ENCODE assay signal across 15 mouse cellular contexts in genomic region chr12:17071691-17072454, GRCm38 (mm10).
"Had no signal": no experiment of that assay in that cellular context is flagged by ENCODE, and none has a peak within 500 bp of the region (broad histone marks: within the 10 kb centered on the region; RNA-seq: fewer than 3 reads in every experiment).

No protein-coding gene starts in this region.

- H3K27me3 ChIP-seq: limb, embryonic 12.5 days; liver, embryonic 13.5 days; lung, embryonic 15.5 days; midbrain, embryonic 13.5 days; neural tube, embryonic 12.5 days had no signal

- H3K4me2 ChIP-seq: limb, embryonic 12.5 days; liver, embryonic 13.5 days; lung, embryonic 15.5 days; midbrain, embryonic 13.5 days; neural tube, embryonic 12.5 days had no signal

- H3K36me3 ChIP-seq: limb, embryonic 12.5 days; liver, embryonic 13.5 days; lung, embryonic 15.5 days; midbrain, embryonic 13.5 days; neural tube, embryonic 12.5 days had no signal

- H3K9me3 ChIP-seq: limb, embryonic 12.5 days; liver, embryonic 13.5 days; lung, embryonic 15.5 days; midbrain, embryonic 13.5 days; neural tube, embryonic 12.5 days had no signal

- H3K4me3 ChIP-seq: left cerebral cortex, adult 2 months; limb, embryonic 12.5 days; liver, embryonic 13.5 days; lung, embryonic 15.5 days; megakaryocyte, embryonic 14.5 days; midbrain, embryonic 13.5 days; neural tube, embryonic 12.5 days had no signal

- H3K4me1 ChIP-seq: limb, embryonic 12.5 days; liver, embryonic 13.5 days; lung, embryonic 15.5 days; megakaryocyte, embryonic 14.5 days had no signal

- DNase-seq: kidney, postnatal 4 days; liver; liver, embryonic 13.5 days; liver, postnatal 0 days; lung, postnatal 14 days; thymus, postnatal 14 days had no signal

- ATAC-seq: liver, postnatal 0 days; midbrain, embryonic 13.5 days had no signal

- H3K9ac ChIP-seq: limb, embryonic 12.5 days; liver, embryonic 13.5 days; liver, postnatal 0 days; lung, embryonic 15.5 days; midbrain, embryonic 13.5 days; neural tube, embryonic 12.5 days had no signal

- H3K27ac ChIP-seq: kidney, postnatal 0 days; left cerebral cortex, adult 2 months; limb, embryonic 12.5 days; liver, embryonic 13.5 days; lung, embryonic 15.5 days; macrophage; midbrain, embryonic 13.5 days; neural tube, embryonic 12.5 days; stomach, postnatal 0 days had no signal
